Mouse (Mus musculus) ES-Bruce4 (cell line): ENCODE measurements around the gene Olfr1106. TPM values are rescaled to one million over a fixed set of nuclear protein-coding genes. Genes with fewer than 3 reads are reported as not detected.

Source experiments
- H3K27ac ChIP-seq: 2 replicates; pipeline ENCODE4 v1.5.1; 2012; ENCODE audit warnings: low read length, inconsistent platforms; ENCODE audit not compliant: insufficient read depth
- H3K27me3 ChIP-seq: 2 replicates; pipeline ENCODE4 v1.6.1; 2012; ENCODE audit warnings: mild to moderate bottlenecking, low read length, inconsistent platforms; ENCODE audit not compliant: control insufficient read depth, poor library complexity, insufficient read depth, severe bottlenecking
- H3K36me3 ChIP-seq: 2 replicates; pipeline ENCODE4 v1.6.1; 2012; ENCODE audit warnings: inconsistent platforms, mild to moderate bottlenecking, low read length, moderate library complexity; ENCODE audit not compliant: control insufficient read depth, poor library complexity, insufficient read depth, severe bottlenecking
- H3K4me1 ChIP-seq: one replicate; pipeline ENCODE4 v1.8.1; 2011; ENCODE audit warnings: low read length; ENCODE audit not compliant: control insufficient read depth, insufficient read depth
- H3K4me3 ChIP-seq: 2 replicates; pipeline ENCODE4 v1.5.1; 2011; ENCODE audit warnings: low read depth, mild to moderate bottlenecking, low read length
- H3K9ac ChIP-seq: 2 replicates; pipeline ENCODE4 v1.6.1; 2012; ENCODE audit warnings: low read depth, mild to moderate bottlenecking, inconsistent platforms; ENCODE audit not compliant: poor library complexity, severe bottlenecking
- H3K9me3 ChIP-seq: replicated peaks from 2 replicates; pipeline ENCODE4 v1.6.1; 2012; ENCODE audit warnings: mild to moderate bottlenecking, low read length, inconsistent platforms; ENCODE audit not compliant: control insufficient read depth, poor library complexity, insufficient read depth, severe bottlenecking
- CTCF ChIP-seq: IDR thresholded peaks from one replicate; pipeline ENCODE4 v1.8.1; 2011; ENCODE audit warnings: low read depth, low read length
- EP300 ChIP-seq: IDR thresholded peaks from 2 replicates; pipeline ENCODE4 v1.6.1; 2011; ENCODE audit warnings: low read depth, low read length; ENCODE audit not compliant: insufficient read depth
- POLR2A ChIP-seq: IDR thresholded peaks from one replicate; pipeline ENCODE4 v1.8.1; 2011; ENCODE audit warnings: low read length; ENCODE audit not compliant: insufficient read depth
- polyA plus RNA-seq: library from polyadenylated mRNA; stranded (reverse); fragments of >200 nt; gene quantifications from 2 replicates; pipeline ENCODE4 v1.2.4, GENCODE M21; 2011; ENCODE audit warnings: low read depth; ENCODE audit not compliant: missing spikeins, insufficient read depth, insufficient read length

Olfr1106 gene
- not detected in 2 replicates for polyA plus RNA-seq

DNA sequence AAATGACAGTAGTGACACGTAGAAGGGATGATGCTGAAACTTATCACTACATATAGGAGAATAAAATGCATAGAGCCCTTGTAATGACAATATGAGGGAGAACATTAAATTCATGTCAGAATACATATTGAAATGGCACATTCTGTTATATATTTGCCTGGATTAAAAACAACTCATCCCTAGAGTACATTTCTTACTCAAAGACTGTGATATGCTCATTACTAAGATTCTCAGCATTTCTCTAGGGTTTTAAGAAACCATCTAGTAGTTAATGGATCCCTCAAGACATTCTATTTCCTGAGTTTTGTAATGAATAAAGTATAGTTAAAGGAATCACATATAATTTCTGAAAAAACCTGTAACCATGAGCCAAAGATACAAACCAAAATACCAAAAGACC, at the start of gene Olfr1106:
Gene Olfr1106, minus strand, starts transcription at position 101 of the 400 bp plus-strand sequence.
- H3K27ac ChIP-seq: no peak within 1 kb of the TSS

DNA sequence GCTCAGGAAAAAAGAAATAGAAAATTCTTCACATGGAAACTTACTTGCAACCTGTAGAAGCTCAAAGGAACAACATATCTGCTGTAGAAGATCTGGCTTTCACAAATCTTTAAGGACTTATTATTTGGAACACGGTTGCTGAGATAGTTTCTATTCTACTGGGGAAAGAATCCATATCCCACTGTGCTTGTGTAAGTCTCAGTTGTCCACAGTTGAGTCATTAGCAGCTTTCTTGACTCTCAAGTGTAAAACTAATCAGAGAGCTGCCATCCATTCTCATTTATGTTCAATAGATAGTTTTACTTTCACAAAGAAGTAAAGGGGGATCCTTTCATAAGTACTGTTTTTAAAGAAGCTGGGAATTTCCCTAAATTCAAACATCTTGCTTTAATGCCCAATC, 43.8 kb upstream of the Olfr1106 start, which contains the start of gene Olfr1109:
Gene Olfr1109, minus strand, starts transcription at position 101 of the 400 bp plus-strand sequence.
- Histone ChIP-seq H3K27ac (no peak within 1 kb of the TSS), H3K9me3 (no peaks in the 10 kb centered on the region), H3K4me3 (no peak within 1 kb of the TSS), H3K27me3 (no peaks in the 10 kb centered on the region), H3K9ac (no peak within 1 kb of the TSS), H3K36me3 (no peaks in the 10 kb centered on the region), H3K4me1 (no peaks in the 10 kb centered on the region)
- no peak for TF ChIP-seq CTCF
- TF ChIP-seq EP300: no peak
- no peak for TF ChIP-seq POLR2A

More for the DNA sequence above, at the start of gene Olfr1106:
- Histone ChIP-seq H3K4me1 (no peaks in the 10 kb centered on the region), H3K9me3 (no peaks in the 10 kb centered on the region), H3K4me3 (no peak within 1 kb of the TSS), H3K27me3 (no peaks in the 10 kb centered on the region), H3K9ac (no peak within 1 kb of the TSS), H3K36me3 (no peaks in the 10 kb centered on the region)
- TF ChIP-seq EP300 (no peak), CTCF (no peak), POLR2A (no peak)

GRCm38 (mm10) chr2:87075717-87076116, 23.6 kb upstream of the Olfr1106 start, which contains the start of gene Olfr1107:
Gene Olfr1107 (minus strand): TSS chr2:87075817.
- H3K27ac ChIP-seq: no peak within 1 kb of the TSS
- no peaks in the 10 kb centered on the region for H3K36me3 ChIP-seq
- no peaks in the 10 kb centered on the region for H3K27me3 ChIP-seq
- no peak within 1 kb of the TSS for H3K9ac ChIP-seq
- no peaks in the 10 kb centered on the region for H3K4me1 ChIP-seq
- no peaks in the 10 kb centered on the region for H3K9me3 ChIP-seq
- no peak within 1 kb of the TSS for H3K4me3 ChIP-seq
- TF ChIP-seq EP300: no peak
- no peak for TF ChIP-seq CTCF
- TF ChIP-seq POLR2A: no peak

- Histone ChIP-seq H3K27ac (no peak within 1 kb of the TSS), H3K9me3 (no peaks in the 10 kb centered on the region), H3K27me3 (no peaks in the 10 kb centered on the region), H3K4me1 (no peaks in the 10 kb centered on the region), H3K36me3 (no peaks in the 10 kb centered on the region), H3K4me3 (no peak within 1 kb of the TSS), H3K9ac (no peak within 1 kb of the TSS)
- TF ChIP-seq CTCF (no peak), EP300 (no peak), POLR2A (no peak)
These were observed 15.6 kb downstream of the Olfr1106 start, which contains the start of gene Olfr1105 for GRCm38 (mm10) chr2:87036431-87036830. Gene Olfr1105 (minus strand): TSS chr2:87036531.

DNA sequence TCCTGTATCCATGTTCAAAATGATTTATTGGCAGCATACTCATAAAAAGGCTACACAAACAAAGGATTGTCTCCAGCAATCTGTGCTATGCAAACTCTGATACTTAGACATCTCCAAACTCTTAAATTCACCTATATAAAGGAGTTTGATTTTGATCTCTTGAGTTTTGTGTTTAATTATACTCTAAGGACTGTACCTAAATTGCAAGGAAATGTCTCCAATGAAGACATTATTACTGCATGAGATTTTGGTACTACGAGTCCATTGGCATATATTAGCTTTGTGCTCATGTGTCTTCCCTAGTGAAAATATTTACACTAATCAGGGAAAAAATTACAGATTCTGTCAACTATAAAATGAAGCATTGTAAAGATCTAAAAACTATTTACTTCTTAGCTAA, 25.1 kb downstream of the Olfr1106 start, which contains the start of gene Olfr1104:
Gene Olfr1104, minus strand, starts transcription at position 101 of the 400 bp plus-strand sequence.
- H3K36me3 ChIP-seq: no peaks in the 10 kb centered on the region
- H3K9ac ChIP-seq: no peak within 1 kb of the TSS
- H3K4me3 ChIP-seq: no peak within 1 kb of the TSS
- no peak for TF ChIP-seq CTCF
- no peak for TF ChIP-seq EP300
- TF ChIP-seq POLR2A: no peak
- no peak within 1 kb of the TSS for H3K27ac ChIP-seq
- no peaks in the 10 kb centered on the region for H3K27me3 ChIP-seq
- no peaks in the 10 kb centered on the region for H3K9me3 ChIP-seq
- no peaks in the 10 kb centered on the region for H3K4me1 ChIP-seq

GRCm38 (mm10) chr2:86998098-86998497, 54.0 kb downstream of the Olfr1106 start, which contains the start of gene Olfr1102:
Gene Olfr1102 (plus strand): TSS chr2:86998398.
- Histone ChIP-seq H3K27me3 (no peaks in the 10 kb centered on the region), H3K27ac (no peak within 1 kb of the TSS), H3K4me3 (no peak within 1 kb of the TSS), H3K36me3 (no peaks in the 10 kb centered on the region), H3K4me1 (no peaks in the 10 kb centered on the region), H3K9ac (no peak within 1 kb of the TSS), H3K9me3 (no peaks in the 10 kb centered on the region)
- TF ChIP-seq CTCF (no peak), EP300 (no peak), POLR2A (no peak)

Other genes with a start within 250 kb of the Olfr1106 start
- not detected in 2 replicates for gene Olfr141, start 242.3 kb downstream of the Olfr1106 start, polyA plus RNA-seq
- gene Olfr1094, start 227.6 kb downstream of the Olfr1106 start, polyA plus RNA-seq: not detected in 2 replicates
- not detected in 2 replicates for gene Olfr1095, start 200.6 kb downstream of the Olfr1106 start, polyA plus RNA-seq
- not detected in 2 replicates for gene Gm13723, start 177.5 kb downstream of the Olfr1106 start, polyA plus RNA-seq
- gene Olfr1097, start 160.1 kb downstream of the Olfr1106 start, polyA plus RNA-seq: not detected in 2 replicates
- not detected in 2 replicates for gene Olfr1098, start 127.7 kb downstream of the Olfr1106 start, polyA plus RNA-seq
- gene Olfr1099, start 91.6 kb downstream of the Olfr1106 start, polyA plus RNA-seq: not detected in 2 replicates
- gene Olfr1100, start 72.3 kb downstream of the Olfr1106 start, polyA plus RNA-seq: not detected in 2 replicates
- not detected in 2 replicates for gene Olfr1101, start 61.1 kb downstream of the Olfr1106 start, polyA plus RNA-seq
- not detected in 2 replicates for gene Olfr1102, start 53.9 kb downstream of the Olfr1106 start, polyA plus RNA-seq
- not detected in 2 replicates for gene Olfr1104, start 25.2 kb downstream of the Olfr1106 start, polyA plus RNA-seq
- gene Olfr1105, start 15.7 kb downstream of the Olfr1106 start, polyA plus RNA-seq: not detected in 2 replicates
- not detected in 2 replicates for gene Olfr1107, start 23.5 kb upstream of the Olfr1106 start, polyA plus RNA-seq
- not detected in 2 replicates for gene Olfr1109, start 43.7 kb upstream of the Olfr1106 start, polyA plus RNA-seq
- gene Olfr259, start 62.3 kb upstream of the Olfr1106 start, polyA plus RNA-seq: not detected in 2 replicates
- not detected in 2 replicates for gene Olfr1110, start 88.0 kb upstream of the Olfr1106 start, polyA plus RNA-seq
- gene Olfr1111, start 100.4 kb upstream of the Olfr1106 start, polyA plus RNA-seq: not detected in 2 replicates
- gene Olfr1112, start 135.5 kb upstream of the Olfr1106 start, polyA plus RNA-seq: not detected in 2 replicates
- not detected in 2 replicates for gene Olfr1113, start 156.7 kb upstream of the Olfr1106 start, polyA plus RNA-seq
- gene Olfr1115, start 195.7 kb upstream of the Olfr1106 start, polyA plus RNA-seq: not detected in 2 replicates
- 0.10 TPM in 1 of 2 replicates, not detected in the other for gene Olfr1116, start 215.3 kb upstream of the Olfr1106 start, polyA plus RNA-seq